Mouse (Mus musculus) bone marrow macrophage, adult 2 months (primary cell): Measurements from ENCODE around the gene Veph1.

ENCODE experiments used
- CTCF ChIP-seq: IDR thresholded peaks from 2 replicates; pipeline ENCODE4 v1.5.1; 2012; ENCODE audit warnings: low read depth, mild to moderate bottlenecking, low read length, moderate library complexity
- POLR2A ChIP-seq: IDR thresholded peaks from 2 replicates; pipeline ENCODE4 v1.6.1; 2012; ENCODE audit warnings: mild to moderate bottlenecking, low read depth, low read length, borderline replicate concordance

DNA sequence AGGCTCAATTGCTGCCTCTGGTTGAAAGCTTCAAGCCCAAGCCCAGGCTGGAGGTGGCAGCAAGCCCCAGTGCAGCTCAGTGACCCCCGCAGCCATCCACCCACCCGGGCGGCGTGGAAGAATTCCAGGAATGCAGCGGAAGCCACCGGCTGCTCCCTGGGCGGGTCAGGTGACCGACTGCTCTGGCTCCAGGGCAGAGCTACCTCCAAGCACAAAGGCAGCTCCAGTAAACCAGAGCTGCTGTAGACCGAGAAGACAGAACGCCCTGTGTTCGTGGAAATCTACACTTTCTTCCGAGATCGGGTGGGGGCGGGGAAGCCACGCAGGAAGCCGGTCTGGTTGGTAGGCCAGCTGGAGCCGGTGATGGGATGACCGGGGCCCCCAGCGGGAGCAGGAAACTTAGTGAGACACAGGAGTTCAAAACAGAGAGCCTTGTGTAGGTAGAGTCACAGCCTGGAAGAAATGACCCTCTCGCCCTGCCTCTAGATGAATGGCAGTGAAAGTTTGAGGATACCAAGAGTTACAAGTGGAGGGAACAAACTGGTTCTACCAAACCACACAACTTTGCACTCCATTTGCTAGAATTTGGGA lies 4.2 kb downstream of the Veph1 start:
- TF ChIP-seq CTCF (no peak), POLR2A (no peak)
